Mouse (Mus musculus): ENCODE results near the gene Mrvi1. TPM values are rescaled to one million over a fixed set of nuclear protein-coding genes. Genes with fewer than 3 reads are reported as not detected.

Gene Mrvi1
- total RNA-seq, 2 experiments from 2014 or later: 1.4 to 2.7 TPM

GRCm38 (mm10) chr7:110821653-110822052, 160.6 kb downstream of the Mrvi1 start:
- DNase-seq (ENCODE audit: low spot score in 2 of 2): peak in 1 of 2 experiments; percentile 54
- peak overlapping the region; percentile 69 for H3K27ac ChIP-seq
- TF ChIP-seq CTCF (conservative IDR thresholded peaks at IDR 0.05): no peak
- no peak overlapping the region for H3K4me3 ChIP-seq

- TF ChIP-seq CTCF (conservative IDR thresholded peaks at IDR 0.05): peak; percentile 57
- DNase-seq (ENCODE audit: low spot score in 2 of 2): no peak
- Histone ChIP-seq H3K4me3 (no peak overlapping the region), H3K27ac (peak overlapping the region; percentile 69)
Measured at GRCm38 (mm10) chr7:110821068-110821467, 161.2 kb downstream of the Mrvi1 start.

DNA sequence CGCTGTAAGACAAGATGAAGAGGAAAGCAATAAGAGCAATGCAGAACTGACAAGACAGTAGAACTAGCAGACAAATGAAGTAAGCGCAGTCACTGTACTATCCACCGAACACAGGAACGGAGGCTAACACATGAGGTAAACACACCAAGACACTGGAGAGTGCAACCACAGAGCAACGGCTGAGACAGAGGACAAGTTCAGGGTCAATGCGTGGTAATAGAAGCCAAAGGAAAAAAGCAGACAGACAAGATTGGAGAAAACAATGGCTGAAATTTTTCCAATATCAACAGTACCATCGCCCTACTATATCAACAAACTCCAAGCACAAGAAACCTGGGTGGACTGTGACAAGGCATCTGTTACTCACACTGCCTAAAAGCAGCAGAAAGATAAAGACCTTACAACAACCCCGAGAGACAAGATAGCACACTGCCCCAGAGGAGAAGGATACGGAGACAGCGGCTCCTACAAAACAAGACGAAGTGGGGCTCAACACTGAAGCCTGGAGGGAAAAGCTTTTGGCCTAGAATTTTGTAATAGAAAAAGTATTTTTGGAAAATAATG, 163.4 kb downstream of the Mrvi1 start:
- Histone ChIP-seq H3K27ac (peak overlapping the region; percentile 53; the same call in 1 of the 2 replicates), H3K4me3 (no peak overlapping the region)
- no peak for DNase-seq (ENCODE audit: low spot score in 2 of 2)
- no peak for TF ChIP-seq CTCF (conservative IDR thresholded peaks at IDR 0.05)

Other genes starting within 250 kb of the Mrvi1 start
- 10 to 100 TPM; 20.8 to 25.1 TPM for gene Ampd3, start 214.3 kb downstream of the Mrvi1 start, total RNA-seq (2021)
- 10 to 100 TPM; 83.4 to 90.6 TPM for gene Rnf141, start 138.0 kb downstream of the Mrvi1 start, total RNA-seq (2021)
- 1 to 10 TPM in 1 of 2 experiments, under 1 TPM in 1; 0.66 to 2.5 TPM for gene Lyve1, start 119.2 kb downstream of the Mrvi1 start, total RNA-seq (2021)
- 10 to 100 TPM; 47.0 TPM for gene Ctr9, start 46.5 kb upstream of the Mrvi1 start, total RNA-seq (2021)
- 100 to 1,000 TPM; 596 to 633 TPM for gene Eif4g2, start 100.6 kb upstream of the Mrvi1 start, total RNA-seq (2021)

Measured in layer of hippocampus, adult 2 months (tissue).